Mouse (Mus musculus) forebrain, embryonic 16.5 days (tissue): Measurements from ENCODE around the gene Rem2. TPM values are rescaled to one million over a fixed set of nuclear protein-coding genes. Genes with fewer than 3 reads are reported as not detected.

Source experiments
- ATAC-seq: fragments of 200-750 bp; cut with Nextera tagmentation; 2 replicates; pipeline ENCODE4 v1.8.0; 2017; ENCODE audit warnings: mild to moderate bottlenecking, moderate library complexity
- H3K27ac ChIP-seq: fragments of 300-500 bp; sonication (generic); 2 replicates; pipeline ENCODE4 v1.5.1; 2014; ENCODE audit warnings: low read length, control low read depth
- H3K27me3 ChIP-seq: fragments of 300-500 bp; sonication (generic); replicated peaks from 2 replicates; pipeline ENCODE4 v1.6.1; 2014; ENCODE audit warnings: low read length; ENCODE audit not compliant: control insufficient read depth, insufficient read depth
- H3K36me3 ChIP-seq: fragments of 300-500 bp; sonication (generic); 2 replicates; pipeline ENCODE4 v1.6.1; 2014; ENCODE audit not compliant: control insufficient read depth, insufficient read depth
- H3K4me1 ChIP-seq: fragments of 300-500 bp; sonication (generic); replicated peaks from 2 replicates; pipeline ENCODE4 v1.6.1; 2014; ENCODE audit warnings: low read length; ENCODE audit not compliant: control insufficient read depth, insufficient read depth
- H3K4me2 ChIP-seq: fragments of 300-500 bp; sonication (generic); 2 replicates; pipeline ENCODE4 v1.6.1; 2014; ENCODE audit warnings: mild to moderate bottlenecking, low read length, control low read depth
- H3K4me3 ChIP-seq: fragments of 300-500 bp; sonication (generic); replicated peaks from 2 replicates; pipeline ENCODE4 v1.5.1; 2014; ENCODE audit warnings: mild to moderate bottlenecking, low read length, control low read depth
- H3K9ac ChIP-seq: fragments of 300-500 bp; sonication (generic); replicated peaks from 2 replicates; pipeline ENCODE4 v1.6.1; 2014; ENCODE audit warnings: low read depth, low read length, control low read depth
- H3K9me3 ChIP-seq: fragments of 300-500 bp; sonication (generic); 2 replicates; pipeline ENCODE4 v1.6.1; 2016; ENCODE audit warnings: low read length; ENCODE audit not compliant: control insufficient read depth
- WGBS: fragments of 180-500 bp; shearing (Covaris S2); extraction: QIAGEN DNeasy Blood & Tissue Kit; methylation state at CpG from one replicate; pipeline ENCODE4 v1.1.7; 2014; 5-methylcytosine and 5-hydroxymethylcytosine counted together
- polyA plus RNA-seq: library from polyadenylated mRNA; unstranded; fragments of >200 nt; fragmentation: Nextera tagmentation; extraction: Ambion mirVana; gene quantifications from 2 replicates; pipeline ENCODE4 v1.2.1, GENCODE M21; 2015

Rem2 gene
- polyA plus RNA-seq, 1 experiment from 2014 or later, result 27.7 TPM

DNA sequence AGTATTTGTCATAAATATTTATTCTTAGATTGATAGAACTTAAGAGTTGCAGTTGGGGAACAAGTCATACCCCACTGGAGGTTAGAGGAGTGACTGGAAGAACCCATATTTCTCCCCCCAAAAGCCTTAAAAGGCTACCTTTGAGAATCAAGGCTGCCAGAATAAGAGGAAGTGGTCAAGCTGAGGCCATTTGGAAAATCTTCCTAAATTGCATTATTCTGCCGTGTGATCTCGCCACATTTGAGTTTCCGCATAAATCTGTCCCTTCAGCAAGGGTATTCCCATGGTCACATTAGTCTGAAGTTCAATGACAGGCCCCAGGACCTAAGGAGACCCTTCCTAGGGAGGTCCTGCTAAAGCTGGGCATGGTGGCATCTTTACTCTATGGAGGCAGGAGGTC is 33.4 kb upstream of the Rem2 start:
- Histone ChIP-seq H3K27ac (no peak overlapping the region), H3K4me2 (no peak overlapping the region), H3K4me3 (no peak overlapping the region), H3K36me3 (no peaks in the 10 kb centered on the region), H3K9ac (no peak overlapping the region), H3K4me1 (no peaks in the 10 kb centered on the region; the same call in 1 of the 2 replicates), H3K9me3 (no peaks in the 10 kb centered on the region), H3K27me3 (no peaks in the 10 kb centered on the region)
- 91% methylated on average over 3 of the region's 3 CpGs for WGBS
- no peak for ATAC-seq

DNA sequence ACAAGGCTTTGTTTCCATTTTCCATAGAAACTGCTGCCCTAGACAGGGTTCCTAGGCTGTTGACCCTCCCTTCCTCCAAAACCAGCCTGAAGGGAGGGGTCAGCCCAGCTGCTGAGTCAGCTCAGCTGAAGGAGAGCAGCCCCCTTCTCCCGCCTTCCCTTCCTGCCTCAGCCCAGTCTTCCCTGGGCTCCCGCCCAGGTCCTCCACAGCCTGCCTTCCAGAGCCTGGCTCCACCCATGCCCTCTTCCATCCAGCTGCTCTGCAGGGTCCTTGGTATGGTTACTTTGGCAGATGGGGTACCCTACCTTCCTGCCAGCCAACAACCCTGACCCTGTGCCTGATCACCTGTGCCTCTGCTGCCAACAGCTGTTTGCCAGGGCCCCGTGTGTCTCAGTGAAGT is 32.7 kb upstream of the Rem2 start:
- 38% methylated on average over 3 of the region's 3 CpGs for WGBS
- no peaks in the 10 kb centered on the region for H3K36me3 ChIP-seq
- no peaks in the 10 kb centered on the region; the same call in 1 of the 2 replicates for H3K4me1 ChIP-seq
- no peaks in the 10 kb centered on the region for H3K9me3 ChIP-seq
- H3K9ac ChIP-seq, result no peak overlapping the region
- no peaks in the 10 kb centered on the region for H3K27me3 ChIP-seq
- no peak overlapping the region for H3K4me3 ChIP-seq
- ATAC-seq, result peak; percentile 40
- H3K27ac ChIP-seq, result peak overlapping the region; percentile 20; the same call in 1 of the 2 replicates
- H3K4me2 ChIP-seq, result no peak overlapping the region

DNA sequence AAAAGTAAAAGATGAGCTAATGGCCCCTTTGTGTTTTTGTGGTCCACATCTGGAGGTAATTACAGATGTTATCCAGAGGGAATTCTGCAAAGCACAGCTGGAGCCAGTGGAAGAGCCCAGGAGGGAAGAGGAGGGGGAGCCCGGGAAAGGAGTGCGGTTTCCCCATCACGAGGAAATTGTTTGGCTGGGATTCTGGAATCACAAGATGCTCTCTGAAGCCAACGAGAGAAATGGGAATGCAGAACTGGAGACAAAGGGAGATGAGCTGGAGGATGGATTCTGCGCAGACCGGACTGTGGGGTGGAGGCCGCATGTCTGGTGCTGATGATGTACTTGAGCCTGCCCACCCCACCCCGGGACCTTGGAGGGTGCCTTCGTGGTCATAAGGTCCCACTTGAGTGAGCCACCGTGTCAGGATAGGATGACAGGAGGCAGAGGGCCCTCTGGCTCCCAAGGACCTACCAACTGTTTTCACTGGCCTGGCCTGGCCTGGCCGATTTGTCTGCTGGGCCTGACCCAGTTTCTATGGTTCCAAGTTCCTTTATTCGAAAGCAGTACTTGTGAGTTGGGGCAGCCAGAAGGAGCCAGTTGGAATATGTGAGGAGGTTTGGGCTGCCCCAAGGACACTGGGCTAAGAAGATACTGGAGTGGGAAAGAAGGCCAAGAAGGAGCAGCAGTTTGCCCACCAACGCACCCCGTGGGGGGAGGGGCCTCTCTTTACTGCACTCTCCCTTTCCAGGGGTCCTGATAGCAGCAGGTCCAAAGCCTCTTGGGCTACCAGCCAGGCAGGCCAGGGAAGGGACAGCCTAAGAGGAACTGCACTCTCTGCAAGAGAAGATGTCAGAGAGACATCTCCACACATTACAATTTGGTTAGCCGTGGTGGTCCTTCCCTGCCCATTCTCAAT is 31.9 kb upstream of the Rem2 start:
- WGBS, result 60% methylated on average over 15 of the region's 15 CpGs
- peak; percentile 29; the same call in 1 of the 2 replicates for ATAC-seq
- Histone ChIP-seq H3K9ac (no peak overlapping the region), H3K27me3 (no peaks in the 10 kb centered on the region), H3K4me2 (no peak overlapping the region), H3K4me1 (peaks cover 2% of the 10 kb centered on the region), H3K36me3 (no peaks in the 10 kb centered on the region), H3K27ac (no peak overlapping the region), H3K4me3 (no peak overlapping the region), H3K9me3 (no peaks in the 10 kb centered on the region)

DNA sequence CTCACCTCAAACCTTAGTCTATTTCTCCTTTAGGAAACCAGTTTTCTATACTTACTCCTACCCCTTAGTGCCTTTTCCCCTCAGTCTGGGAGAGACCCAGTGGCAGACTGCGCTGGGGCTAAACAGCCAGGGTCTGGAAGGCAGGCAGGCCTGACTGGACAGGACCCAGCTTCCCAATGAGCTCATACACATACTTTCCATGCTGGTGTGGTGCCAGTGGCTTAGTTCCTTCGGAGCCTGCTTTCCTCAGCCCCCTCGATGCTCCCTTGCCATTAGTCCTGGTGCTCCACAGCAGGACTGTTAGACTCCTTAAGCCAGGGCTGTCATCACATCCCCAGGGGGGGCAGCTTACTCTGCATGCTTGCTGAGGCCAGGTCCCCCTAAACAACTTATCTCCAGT is 30.4 kb upstream of the Rem2 start:
- Histone ChIP-seq H3K9me3 (no peaks in the 10 kb centered on the region), H3K27me3 (no peaks in the 10 kb centered on the region), H3K27ac (no peak overlapping the region), H3K4me3 (no peak overlapping the region), H3K4me2 (no peak overlapping the region), H3K9ac (no peak overlapping the region), H3K36me3 (no peaks in the 10 kb centered on the region), H3K4me1 (peaks cover 3% of the 10 kb centered on the region)
- no peak for ATAC-seq
- WGBS, result 62% methylated on average over 3 of the region's 3 CpGs

DNA sequence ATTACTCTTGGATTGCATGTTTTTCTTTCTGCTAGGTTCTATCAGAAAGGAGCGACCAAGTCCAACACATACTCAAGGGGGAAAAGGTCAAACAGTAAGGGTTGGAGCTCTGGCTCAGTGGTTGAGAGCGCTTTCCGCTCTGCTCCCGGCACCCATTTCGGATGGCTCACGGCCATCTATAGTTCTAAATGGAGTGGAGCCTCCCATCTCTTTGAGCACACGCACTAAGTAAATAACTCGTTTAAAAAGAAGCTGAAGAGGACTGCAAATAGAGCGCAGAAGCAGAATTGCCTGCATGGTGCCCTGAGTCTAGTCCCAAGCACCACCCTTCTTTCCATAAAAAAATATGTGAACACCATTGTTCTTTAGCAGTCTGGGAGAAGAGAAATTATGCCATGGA is 22.3 kb upstream of the Rem2 start:
- Histone ChIP-seq H3K27me3 (no peaks in the 10 kb centered on the region), H3K4me3 (no peak overlapping the region), H3K4me2 (no peak overlapping the region), H3K9me3 (no peaks in the 10 kb centered on the region), H3K27ac (no peak overlapping the region), H3K36me3 (no peaks in the 10 kb centered on the region), H3K9ac (no peak overlapping the region), H3K4me1 (peaks cover 3% of the 10 kb centered on the region; the same call in 1 of the 2 replicates)
- no peak for ATAC-seq
- WGBS, result 85% methylated on average over 9 of the region's 9 CpGs

DNA sequence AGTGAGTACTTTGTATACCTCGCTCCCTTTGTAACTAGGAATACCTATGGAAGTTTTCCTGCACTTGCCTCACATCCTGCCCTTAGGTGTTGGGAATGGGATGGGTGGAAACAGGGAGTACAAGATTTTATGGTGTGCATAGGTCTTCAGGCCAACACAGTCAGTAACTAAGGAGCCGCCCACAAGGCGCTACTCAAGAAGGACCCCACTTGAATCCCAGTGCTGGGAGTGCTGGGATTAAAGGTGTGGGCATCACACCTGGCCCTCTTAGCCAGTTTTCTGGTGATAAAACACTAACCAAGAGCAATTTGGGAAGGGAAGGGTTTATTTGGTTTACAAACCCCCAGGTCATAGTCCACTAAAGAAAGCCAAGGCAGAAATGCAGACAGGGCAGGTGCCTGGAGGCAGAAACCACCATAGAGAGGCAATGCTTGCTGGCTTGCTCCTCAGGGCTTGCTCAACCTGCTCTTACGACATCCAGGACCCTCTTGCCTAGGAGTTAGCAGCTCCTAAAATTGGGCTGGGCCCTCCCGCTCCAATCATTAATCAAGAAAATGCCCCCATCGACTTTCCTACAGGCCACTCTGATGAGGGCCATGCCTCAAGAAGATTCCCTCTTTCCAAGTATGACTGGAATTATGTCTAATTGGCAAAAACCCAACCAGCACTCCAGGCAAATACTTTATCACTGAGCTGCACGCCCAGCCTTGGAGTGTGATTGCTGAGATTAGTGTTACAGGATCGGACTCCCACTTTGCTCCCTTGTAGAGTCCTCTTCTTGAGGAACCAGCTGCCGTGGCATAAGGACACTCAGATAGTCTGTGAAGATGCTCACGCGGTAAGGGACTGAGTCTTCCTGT is 21.0 kb upstream of the Rem2 start:
- 87% methylated on average over 11 of the region's 11 CpGs for WGBS
- H3K36me3 ChIP-seq, result no peaks in the 10 kb centered on the region

DNA sequence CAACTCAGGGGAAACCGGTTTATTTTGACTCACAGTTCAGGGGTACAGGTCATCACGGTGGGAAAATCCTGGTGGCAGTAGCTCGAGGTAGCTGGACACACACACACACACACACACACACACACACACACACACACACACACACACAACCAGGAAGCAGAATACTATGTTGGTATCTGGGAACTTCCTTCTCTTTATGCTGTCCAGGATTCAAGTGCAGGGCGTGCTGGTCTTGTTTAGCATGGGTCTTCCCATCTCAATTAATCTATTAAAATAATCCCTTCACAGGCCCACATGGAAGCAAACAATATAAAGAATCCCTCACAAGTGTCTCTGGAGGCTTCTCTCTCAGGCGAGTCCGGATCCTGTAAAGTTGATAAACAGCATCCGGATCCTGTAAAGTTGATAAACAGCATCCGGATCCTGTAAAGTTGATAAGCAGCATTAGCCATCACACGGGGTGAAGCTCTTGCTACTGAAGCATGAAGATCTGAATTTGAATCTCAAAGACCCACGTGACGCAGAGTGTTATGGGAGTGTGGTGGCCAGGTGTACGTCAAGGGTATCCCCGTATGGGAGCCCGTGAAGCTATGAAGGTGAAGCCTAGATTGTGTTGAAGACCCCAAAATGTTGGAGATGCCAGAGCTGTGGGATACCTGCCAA is 17.9 kb upstream of the Rem2 start:
- WGBS, result 91% methylated on average over 14 of the region's 14 CpGs
- no peak for ATAC-seq
- H3K36me3 ChIP-seq, result no peaks in the 10 kb centered on the region
- H3K4me1 ChIP-seq, result no peaks in the 10 kb centered on the region
- H3K9me3 ChIP-seq, result no peaks in the 10 kb centered on the region
- H3K4me2 ChIP-seq, result no peak overlapping the region
- H3K4me3 ChIP-seq, result no peak overlapping the region
- H3K27me3 ChIP-seq, result no peaks in the 10 kb centered on the region
- H3K9ac ChIP-seq, result no peak overlapping the region
- H3K27ac ChIP-seq, result no peak overlapping the region

More for the DNA sequence above, 21.0 kb upstream of the Rem2 start:
- H3K4me3 ChIP-seq, result no peak overlapping the region
- H3K27me3 ChIP-seq, result no peaks in the 10 kb centered on the region
- no peak overlapping the region for H3K9ac ChIP-seq
- no peaks in the 10 kb centered on the region for H3K9me3 ChIP-seq
- H3K4me2 ChIP-seq, result no peak overlapping the region
- no peak for ATAC-seq
- no peak overlapping the region for H3K27ac ChIP-seq
- H3K4me1 ChIP-seq, result no peaks in the 10 kb centered on the region

DNA sequence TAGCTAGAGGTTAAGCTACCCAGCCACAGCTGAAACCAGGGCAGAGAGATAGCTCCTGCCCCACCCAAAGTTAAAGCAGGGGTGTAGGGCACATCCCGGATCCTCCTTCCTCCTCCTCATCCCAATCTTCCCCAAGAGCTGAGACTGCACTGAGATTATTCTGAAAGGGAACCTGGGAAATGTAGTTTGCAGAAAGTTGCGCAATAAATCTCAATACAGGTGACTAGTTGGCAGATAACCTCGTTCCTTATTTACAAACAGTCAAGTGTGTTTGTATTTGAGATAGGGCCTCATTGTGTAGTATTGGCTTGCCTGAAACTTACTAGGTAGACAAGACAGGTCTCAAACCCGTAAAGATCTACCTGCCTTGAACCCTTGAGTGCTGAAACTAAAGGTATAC is 13.8 kb upstream of the Rem2 start:
- no peak overlapping the region for H3K4me3 ChIP-seq
- H3K27ac ChIP-seq, result no peak overlapping the region
- H3K4me1 ChIP-seq, result peaks cover 13% of the 10 kb centered on the region
- no peaks in the 10 kb centered on the region for H3K9me3 ChIP-seq
- H3K36me3 ChIP-seq, result no peaks in the 10 kb centered on the region
- H3K9ac ChIP-seq, result no peak overlapping the region
- WGBS, result 83% methylated on average over 4 of the region's 4 CpGs
- no peak for ATAC-seq
- no peak overlapping the region for H3K4me2 ChIP-seq
- no peaks in the 10 kb centered on the region for H3K27me3 ChIP-seq
